Mouse (Mus musculus) left cerebral cortex, adult 2 months (tissue): Measurements from ENCODE around the gene Celf1. TPM values are rescaled to one million over a fixed set of nuclear protein-coding genes. Genes with fewer than 3 reads are reported as not detected.
A peak's percentile ranks its signal among the peaks of the same experiment; 100 is the strongest.
"Not testable (repeated sequence)": the region's sequence is repeated elsewhere in the genome, so short reads cannot be mapped to it uniquely, and the experiment has no call there.

Source experiments
- DNase-seq, 2 experiments: peaks; one replicate each; pipeline ENCODE4 v3.0.0; 2021 to 2022; ENCODE audit warnings: low spot score in 2 of 2, mixed read lengths in 1 of 2; ENCODE audit errors: extremely low spot score in 1 of 2
- H3K27ac ChIP-seq: fragments of 200-600 bp; 2 replicates; pipeline ENCODE4 v1.8.1; 2022
- H3K4me3 ChIP-seq: fragments of 200-600 bp; 2 replicates; pipeline ENCODE4 v1.8.1; 2022
- CTCF ChIP-seq: fragments of 200-600 bp; IDR thresholded peaks from 2 replicates; pipeline ENCODE4 v1.8.1; 2022; ENCODE audit warnings: antibody characterized with exemption, mild to moderate bottlenecking, moderate library complexity
- intact Hi-C: fragments of 180-260 bp; cut with DNase I; formaldehyde crosslinking; loops from one replicate; pipeline ENCODE4 v1.15.1; 2025
- total RNA-seq, 2 experiments: library from RNA; stranded (reverse); gene quantifications; 2 replicates each; pipeline ENCODE4 v1.2.3; 2021

Celf1 gene
- total RNA-seq, 2 experiments from 2014 or later: 146 to 149 TPM

DNA sequence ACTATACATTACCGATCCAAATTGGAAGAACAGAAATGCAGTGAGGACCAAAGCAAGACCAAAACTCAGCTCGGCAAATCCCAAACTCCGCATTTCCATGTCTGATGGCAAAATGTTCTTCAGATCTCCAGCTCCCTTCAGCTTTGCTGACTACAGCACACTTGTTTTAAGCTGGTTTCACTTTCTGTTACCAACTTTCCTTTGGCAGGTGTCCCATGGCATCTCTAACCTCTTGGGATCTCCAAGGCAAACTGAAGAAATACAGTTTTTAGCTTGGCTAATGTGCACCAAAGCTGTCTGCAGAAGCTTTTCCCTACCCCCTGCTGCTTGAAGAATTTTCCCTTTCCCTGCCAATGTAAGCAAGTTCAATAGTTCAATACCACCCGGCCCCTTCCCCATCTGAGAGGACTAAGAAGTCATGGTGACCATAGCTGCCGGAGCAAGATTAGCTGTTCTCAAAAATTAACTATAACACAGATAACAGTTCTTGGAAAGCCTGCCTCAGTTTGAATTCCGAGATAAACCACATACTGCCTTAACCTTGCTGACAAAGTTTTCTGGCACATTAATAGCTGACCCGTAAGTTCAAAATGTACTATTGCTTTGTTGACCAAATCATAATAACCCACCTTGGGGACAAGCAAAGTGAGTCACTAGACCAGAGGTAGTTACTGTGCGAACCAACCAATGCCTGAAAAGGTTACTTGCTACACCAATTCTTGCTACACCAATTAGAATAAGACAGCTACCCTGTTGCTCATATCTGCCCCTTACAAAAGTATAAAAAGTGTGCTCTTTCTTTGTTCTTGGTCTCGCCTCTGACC is 87.4 kb downstream of the Celf1 start:
- no peak overlapping the region for H3K4me3 ChIP-seq
- no peak for DNase-seq
- no peak for TF ChIP-seq CTCF
- intact Hi-C loops: no loop called here
- H3K27ac ChIP-seq: peak overlapping the region; percentile 90

- H3K27ac ChIP-seq: no peak overlapping the region
- no peak for DNase-seq
- H3K4me3 ChIP-seq: no peak overlapping the region
- intact Hi-C loops: loop anchor here (5.0 kb wide), 1 partner anchor 71 kb away; no protein-coding TSS in a partner anchor
- no peak for TF ChIP-seq CTCF
These were observed 91.0 kb downstream of the Celf1 start for GRCm38 (mm10) chr2:91031216-91031615.

DNA sequence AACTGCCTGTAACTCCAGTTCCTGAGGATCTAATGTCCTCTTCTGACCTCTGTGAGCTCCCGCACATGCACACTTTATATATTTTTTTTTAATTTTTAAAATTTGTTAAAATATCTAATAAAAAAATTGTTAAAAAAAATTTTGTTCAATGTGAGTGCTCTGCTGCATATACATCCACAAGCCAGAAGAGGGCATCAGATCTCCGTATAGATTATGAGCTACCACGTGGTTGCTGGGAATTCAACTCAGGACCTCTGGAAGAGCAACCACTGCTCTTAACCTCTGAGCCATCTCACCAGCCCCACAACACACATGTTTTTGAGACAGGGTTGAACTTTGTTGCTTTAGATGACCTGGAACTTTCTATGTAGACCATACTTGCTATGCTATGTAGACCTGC is 92.8 kb downstream of the Celf1 start:
- H3K4me3 ChIP-seq: no peak overlapping the region
- DNase-seq: no peak
- TF ChIP-seq CTCF: peak; percentile 38
- intact Hi-C loops: loop anchor here (5.0 kb wide), 1 partner anchor 69 kb away; no protein-coding TSS in a partner anchor
- no peak overlapping the region for H3K27ac ChIP-seq

DNA sequence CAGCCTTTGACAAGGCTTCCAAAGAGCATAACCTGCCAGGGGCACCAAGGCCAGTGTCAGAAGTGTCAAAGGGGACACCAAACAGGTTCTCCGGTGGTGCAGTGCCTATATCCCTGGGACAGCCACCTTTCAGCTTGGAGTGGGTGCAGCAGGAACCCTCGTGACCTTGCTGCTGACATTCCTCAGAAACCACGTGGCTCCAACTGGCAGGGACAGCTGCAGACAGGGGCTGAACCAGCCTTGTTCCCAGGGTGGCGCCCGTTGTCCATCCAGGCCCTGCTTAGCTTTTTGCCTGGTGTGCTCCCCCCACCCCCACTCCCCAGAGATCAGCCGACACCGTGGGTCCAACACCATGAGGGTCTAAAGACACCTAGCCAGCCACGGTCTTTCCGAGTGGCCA is 95.2 kb downstream of the Celf1 start, which contains the start of gene Rapsn:
Gene Rapsn (plus strand): TSS at position 236 of the 400 bp plus-strand sequence.
- Histone ChIP-seq H3K27ac (no peak within 1 kb of the TSS), H3K4me3 (no peak within 1 kb of the TSS)
- TF ChIP-seq CTCF: no peak
- DNase-seq: no peak
- intact Hi-C loops: no loop called here

DNA sequence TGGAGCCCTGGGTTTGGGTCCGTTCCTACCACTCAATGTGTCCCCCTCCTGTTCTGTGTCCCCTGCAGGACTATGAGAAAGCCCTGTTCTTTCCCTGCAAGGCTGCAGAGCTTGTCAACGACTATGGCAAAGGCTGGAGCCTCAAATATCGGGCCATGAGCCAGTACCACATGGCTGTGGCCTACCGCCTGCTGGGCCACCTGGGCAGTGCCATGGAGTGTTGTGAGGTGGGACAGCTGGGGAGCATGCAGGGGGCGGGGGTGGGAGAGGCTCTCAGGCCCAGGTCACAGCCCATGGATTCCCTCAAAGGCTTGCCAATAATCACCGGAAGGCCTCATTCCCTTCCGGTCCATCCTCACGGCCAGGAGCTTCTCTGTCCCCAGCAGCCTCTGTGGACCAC is 101.6 kb downstream of the Celf1 start:
- intact Hi-C loops: no loop called here
- Histone ChIP-seq H3K27ac (no peak overlapping the region), H3K4me3 (no peak overlapping the region)
- no peak for TF ChIP-seq CTCF
- no peak for DNase-seq

DNA sequence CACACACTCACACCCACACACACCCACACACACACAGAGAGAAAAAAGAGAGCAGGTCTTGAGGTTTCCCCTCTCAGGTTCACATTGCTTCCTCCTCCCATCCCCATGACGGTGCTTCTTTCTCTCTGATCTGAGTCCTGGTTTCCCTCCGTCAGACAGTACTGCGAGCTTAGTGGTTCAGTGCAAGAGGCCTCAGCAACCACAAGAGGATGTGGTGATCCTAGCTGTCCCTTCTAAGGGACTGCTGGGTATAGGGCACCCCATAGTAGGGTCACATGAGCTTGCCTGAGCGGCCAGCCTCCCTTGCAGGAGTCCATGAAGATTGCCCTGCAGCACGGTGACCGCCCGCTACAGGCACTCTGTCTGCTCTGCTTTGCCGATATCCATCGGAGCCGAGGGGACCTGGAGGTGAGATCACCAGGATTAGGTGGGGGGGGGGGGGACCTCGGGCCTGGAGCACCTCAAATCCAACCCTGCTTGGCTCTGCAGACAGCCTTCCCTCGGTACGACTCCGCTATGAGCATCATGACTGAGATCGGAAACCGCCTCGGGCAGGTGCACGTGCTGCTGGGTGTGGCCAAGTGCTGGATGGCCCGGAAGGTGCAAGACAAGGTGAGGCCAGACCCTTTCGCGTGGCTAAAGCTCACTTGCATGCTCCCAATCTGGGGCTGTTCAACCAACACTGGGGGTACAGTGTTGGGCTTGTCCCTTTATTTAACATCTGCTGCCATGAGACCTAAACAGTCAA is 102.6 kb downstream of the Celf1 start:
- no peak for DNase-seq
- Histone ChIP-seq H3K27ac (no peak overlapping the region), H3K4me3 (no peak overlapping the region)
- intact Hi-C loops: no loop called here
- no peak for TF ChIP-seq CTCF

GRCm38 (mm10) chr2:91044727-91045126 is 104.5 kb downstream of the Celf1 start:
- no peak overlapping the region for H3K27ac ChIP-seq
- DNase-seq: no peak
- H3K4me3 ChIP-seq: no peak overlapping the region
- intact Hi-C loops: no loop called here
- TF ChIP-seq CTCF: no peak

DNA sequence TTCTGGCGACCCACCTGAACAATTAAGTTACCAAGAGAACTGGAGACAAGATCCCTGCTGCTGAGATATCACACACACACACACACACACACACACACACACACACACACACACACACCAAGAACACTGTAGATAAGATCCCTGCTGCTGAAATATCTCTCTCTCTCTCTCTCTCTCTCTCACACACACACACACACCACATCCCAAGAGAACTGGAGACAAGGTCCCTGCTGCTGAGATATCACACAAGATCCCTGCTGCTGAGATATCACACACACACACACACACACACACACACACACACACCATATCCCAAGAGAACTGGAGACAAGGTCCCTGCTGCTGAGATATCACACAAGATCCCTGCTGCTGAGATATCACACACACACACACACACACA is 105.6 kb downstream of the Celf1 start:
- DNase-seq, H3K27ac ChIP-seq, intact Hi-C loops, H3K4me3 ChIP-seq: not testable (repeated sequence)

DNA sequence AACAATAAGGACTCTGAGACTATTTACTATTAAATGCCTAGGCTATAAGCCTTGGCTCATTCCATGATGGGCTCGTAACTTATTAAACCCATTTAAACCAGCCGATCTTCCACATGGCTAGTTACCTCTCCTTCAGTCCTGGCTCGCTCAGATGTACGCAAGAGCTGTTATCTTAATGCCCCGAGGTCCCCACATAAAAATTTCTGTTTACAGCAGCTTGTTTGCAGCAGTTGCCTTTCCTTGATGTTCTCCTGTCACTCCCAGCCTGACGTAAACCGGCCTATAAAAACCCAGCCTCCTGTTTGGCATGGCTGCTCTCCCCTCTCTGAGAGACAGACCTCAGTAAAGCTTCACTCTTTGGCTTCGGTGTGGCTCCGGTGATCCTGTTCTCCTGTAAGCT is 107.2 kb downstream of the Celf1 start:
- intact Hi-C loops: no loop called here
- no peak for DNase-seq
- H3K4me3 ChIP-seq: no peak overlapping the region
- no peak overlapping the region for H3K27ac ChIP-seq
- no peak for TF ChIP-seq CTCF

DNA sequence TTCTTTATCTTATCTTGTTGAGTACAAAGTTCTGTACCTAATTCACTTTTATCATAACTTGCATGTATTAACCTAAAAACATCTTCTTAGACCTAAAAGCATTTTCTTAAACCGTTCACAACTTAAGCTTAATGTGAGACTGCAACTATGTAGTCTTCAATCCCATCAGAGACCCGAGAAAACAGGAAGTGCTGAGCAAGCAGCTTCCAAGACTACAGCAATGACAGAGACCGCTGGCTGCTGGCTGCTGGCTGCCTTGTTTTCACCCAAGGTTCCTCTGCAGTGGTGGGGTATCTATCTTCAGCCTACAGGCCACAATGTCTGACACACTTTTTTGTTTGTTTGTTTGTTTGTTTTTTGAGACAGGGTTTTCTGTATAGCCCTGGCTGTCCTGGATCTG is 111.7 kb downstream of the Celf1 start:
- no peak for DNase-seq
- no peak overlapping the region for H3K4me3 ChIP-seq
- no peak overlapping the region for H3K27ac ChIP-seq
- intact Hi-C loops: no loop called here
- no peak for TF ChIP-seq CTCF

- no peak overlapping the region for H3K27ac ChIP-seq
- DNase-seq: no peak
- intact Hi-C loops: no loop called here
- H3K4me3 ChIP-seq: no peak overlapping the region
- peak; percentile 12; the same call in 1 of the 2 replicates for TF ChIP-seq CTCF
These were observed 112.6 kb downstream of the Celf1 start for GRCm38 (mm10) chr2:91052752-91053151.

GRCm38 (mm10) chr2:91053181-91053933 is 113.2 kb downstream of the Celf1 start:
- Histone ChIP-seq H3K27ac (peak overlapping the region; percentile 99), H3K4me3 (peak overlapping the region; percentile 94)
- intact Hi-C loops: no loop called here
- no peak; the same call in 1 of the 2 replicates for TF ChIP-seq CTCF
- DNase-seq: no peak
